Mouse (Mus musculus): ENCODE results near the gene Crebrf.

- no peak for TF ChIP-seq GATA1 (IDR thresholded peaks at IDR 0.05; ENCODE audit: borderline replicate concordance, low read length)
- no peak for TF ChIP-seq FLI1 (IDR thresholded peaks at IDR 0.05; ENCODE audit: low read length)
Observed at GRCm38 (mm10) chr17:26780750-26781571, 65.5 kb downstream of the Crebrf start, which contains the start of gene Bnip1.
